8 mouse cellular contexts compared by ENCODE assay signal in the genomic region with DNA sequence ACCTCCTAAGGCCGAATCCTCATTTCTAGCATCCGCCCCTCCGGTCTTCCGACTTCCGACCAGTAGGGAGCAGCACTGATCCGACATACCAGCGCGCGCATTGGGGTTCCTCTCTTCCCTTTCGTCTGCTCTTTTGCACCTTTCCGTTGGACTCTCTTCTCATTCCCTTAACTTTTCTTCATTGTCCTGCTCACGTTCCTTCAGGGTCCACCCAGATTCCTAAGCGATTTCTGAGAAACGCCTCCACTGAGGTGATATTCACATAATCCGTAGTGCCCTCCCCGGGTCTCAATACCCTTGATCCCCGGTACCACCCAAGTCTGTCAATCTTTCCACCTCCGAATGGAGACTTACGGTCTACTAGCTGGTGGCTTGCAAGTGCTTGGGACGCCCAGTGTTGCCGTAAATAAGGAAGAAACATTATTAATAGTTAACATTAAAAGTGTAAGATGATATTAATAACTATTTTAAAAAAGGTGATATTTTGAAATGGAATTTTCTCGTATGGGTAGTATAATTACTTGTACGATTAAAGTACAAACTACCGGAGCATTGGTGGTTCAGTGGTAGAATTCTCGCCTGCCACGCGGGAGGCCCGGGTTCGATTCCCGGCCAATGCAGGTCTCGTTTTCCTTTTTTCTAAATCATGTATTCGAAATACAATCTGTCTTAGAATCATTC. TPM values are rescaled to one million over a fixed set of nuclear protein-coding genes. Genes with fewer than 3 reads are reported as not detected.
DNase-seq lines count a peak whose midpoint lies in the region; ATAC-seq and TF ChIP-seq lines count a peak whose summit lies in the region.

No protein-coding gene starts in this region.

- no peaks in the 10 kb centered on the region for H3K36me3 ChIP-seq in CH12.LX (replicated peaks in 1 of 2; ENCODE audit: control insufficient read depth in 1 of 2, insufficient read depth in 1 of 2, low read length in 1 of 2)
- H3K36me3 ChIP-seq in forebrain, embryonic 12.5 days (replicated peaks) = no peaks in the 10 kb centered on the region
- no peaks in the 10 kb centered on the region for H3K36me3 ChIP-seq in heart, postnatal 0 days (replicated peaks; ENCODE audit: control insufficient read depth, insufficient read depth, low read length)
- H3K36me3 ChIP-seq in liver, embryonic 14.5 days (replicated peaks; ENCODE audit: control insufficient read depth, insufficient read depth, low read depth) = no peaks in the 10 kb centered on the region
- H3K36me3 ChIP-seq in stomach, embryonic 15.5 days = no peaks in the 10 kb centered on the region

- TF ChIP-seq EP300 in CH12.LX (IDR thresholded peaks at IDR 0.05; ENCODE audit: low read length) = no peak
- TF ChIP-seq EP300 in heart, postnatal 0 days (IDR thresholded peaks at IDR 0.05; ENCODE audit: low read depth) = 0 out of 2 replicates have a peak, but pooled peaks have one; percentile 51
- 0 out of 2 replicates have a peak, but pooled peaks have one; percentile 24 for TF ChIP-seq EP300 in liver, embryonic 14.5 days (IDR thresholded peaks at IDR 0.05; ENCODE audit: low read depth)

- TF ChIP-seq RAD21 in CH12.LX (IDR thresholded peaks at IDR 0.05; ENCODE audit: low read depth, low read length) = peak; percentile 27

- dilution Hi-C loops in CH12.LX (cut with MboI; ENCODE audit: extremely low pct_ligation_motif_present, extremely low pct_unique_long_range_greater_than_20kb, low sequenced_read_pairs) = no loop called here

- WGBS in forebrain, embryonic 12.5 days = under 1% methylated on average over 32 of the region's 32 CpGs
- under 1% methylated on average over 32 of the region's 32 CpGs for WGBS in heart, postnatal 0 days
- WGBS in liver, embryonic 14.5 days (ENCODE audit: insufficient replicate concordance) = under 1% methylated on average over 32 of the region's 32 CpGs
- WGBS in stomach, embryonic 15.5 days = 0% methylated on average over 32 of the region's 32 CpGs

- peak; percentile 75 for ATAC-seq in forebrain, embryonic 12.5 days (ENCODE audit: low FRiP score)
- ATAC-seq in heart, postnatal 0 days (ENCODE audit: insufficient read depth, low read depth) = peak; percentile 84
- peak; percentile 79 for ATAC-seq in liver, embryonic 14.5 days (ENCODE audit: insufficient read depth)
- peak; percentile 68 for ATAC-seq in stomach, embryonic 15.5 days (ENCODE audit: insufficient read depth, low FRiP score, low read depth)

- H3K9ac ChIP-seq in CH12.LX (ENCODE audit: insufficient read depth, low read depth) = peak overlapping the region; percentile 89
- peak overlapping the region; percentile 53; the same call in 1 of the 2 replicates for H3K9ac ChIP-seq in forebrain, embryonic 12.5 days
- peak overlapping the region; percentile 53 for H3K9ac ChIP-seq in heart, postnatal 0 days (replicated peaks; ENCODE audit: low read depth, low read length)
- peak overlapping the region; percentile 85 for H3K9ac ChIP-seq in liver, embryonic 14.5 days (replicated peaks)
- H3K9ac ChIP-seq in stomach, embryonic 15.5 days = no peak overlapping the region

- peak; percentile 19 to 76; a peak in 3 of 4 replicates for TF ChIP-seq CTCF in CH12.LX (conservative IDR thresholded peaks at IDR 0.05 in 1 of 2, IDR thresholded peaks at IDR 0.05 in 1 of 2; ENCODE audit: low read depth in 2 of 2, low read length in 2 of 2)
- TF ChIP-seq CTCF in heart, postnatal 0 days (IDR thresholded peaks at IDR 0.05; ENCODE audit: low read depth) = peak; percentile 90
- TF ChIP-seq CTCF in liver, embryonic 14.5 days (IDR thresholded peaks at IDR 0.05; ENCODE audit: low read depth) = peak; percentile 94

- H3K79me2 ChIP-seq in CH12.LX (replicated peaks; ENCODE audit: control insufficient read depth, extremely low read depth, insufficient read depth, poor library complexity, severe bottlenecking) = no peaks in the 10 kb centered on the region

- peak; percentile 89 for DNase-seq in CH12.LX (ENCODE audit: extremely low read depth)
- DNase-seq in c-Kit-positive CD71-positive TER-119-positive erythroid progenitor cells, embryonic 14.5 days (ENCODE audit: low spot score) = peak; percentile 90
- DNase-seq in heart, postnatal 0 days (ENCODE audit: low spot score) = peak; percentile 90
- DNase-seq in kidney, postnatal 36 days = peak; percentile 87 to 93
- DNase-seq in liver, embryonic 14.5 days (ENCODE audit: low read depth in 3 of 3, low spot score in 3 of 3) = peak; percentile 78 to 82 (median 79)
- peak; percentile 87 for DNase-seq in neural tube, embryonic 10.5 days (ENCODE audit: extremely low spot score, low spot score)

- H3K4me3 ChIP-seq in CH12.LX (replicated peaks in 1 of 3; ENCODE audit: low read depth in 2 of 3, low read length in 2 of 3, poor library complexity in 1 of 3) = peak overlapping the region; percentile 70 to 87 (median 82)
- peak overlapping the region; percentile 55 for H3K4me3 ChIP-seq in forebrain, embryonic 12.5 days (replicated peaks)
- peak overlapping the region; percentile 63 for H3K4me3 ChIP-seq in heart, postnatal 0 days (ENCODE audit: low read depth, low read length)
- H3K4me3 ChIP-seq in liver, embryonic 14.5 days (ENCODE audit: insufficient read depth in 1 of 2, low read depth in 2 of 2, low read length in 2 of 2) = peak overlapping the region; percentile 77 to 97
- peak overlapping the region; percentile 72 for H3K4me3 ChIP-seq in stomach, embryonic 15.5 days (replicated peaks)

- H3K27ac ChIP-seq in CH12.LX (ENCODE audit: insufficient read depth, low read depth) = peak overlapping the region; percentile 27; the same call in 1 of the 2 replicates
- peak overlapping the region; percentile 81 for H3K27ac ChIP-seq in forebrain, embryonic 12.5 days
- peak overlapping the region; percentile 86 for H3K27ac ChIP-seq in heart, postnatal 0 days (ENCODE audit: low read depth)
- H3K27ac ChIP-seq in liver, embryonic 14.5 days = peak overlapping the region; percentile 75
- H3K27ac ChIP-seq in stomach, embryonic 15.5 days = peak overlapping the region; percentile 89

- peaks cover 3% of the 10 kb centered on the region for H3K27me3 ChIP-seq in CH12.LX (replicated peaks)
- no peaks in the 10 kb centered on the region for H3K27me3 ChIP-seq in forebrain, embryonic 12.5 days
- no peaks in the 10 kb centered on the region for H3K27me3 ChIP-seq in heart, postnatal 0 days (ENCODE audit: control insufficient read depth, insufficient read depth, low read length)
- no peaks in the 10 kb centered on the region for H3K27me3 ChIP-seq in liver, embryonic 14.5 days (ENCODE audit: control insufficient read depth, insufficient read depth, low read length)
- no peaks in the 10 kb centered on the region for H3K27me3 ChIP-seq in stomach, embryonic 15.5 days (replicated peaks)

- H3K4me2 ChIP-seq in CH12.LX (ENCODE audit: insufficient read depth, low read depth, poor library complexity, severe bottlenecking) = no peak overlapping the region
- H3K4me2 ChIP-seq in forebrain, embryonic 12.5 days = peak overlapping the region; percentile 45
- H3K4me2 ChIP-seq in heart, postnatal 0 days (ENCODE audit: low read depth, low read length) = peak overlapping the region; percentile 49
- peak overlapping the region; percentile 73 for H3K4me2 ChIP-seq in liver, embryonic 14.5 days (ENCODE audit: low read depth)
- peak overlapping the region; percentile 40 for H3K4me2 ChIP-seq in stomach, embryonic 15.5 days

- peak; percentile 57 for TF ChIP-seq POLR2A in CH12.LX (IDR thresholded peaks at IDR 0.05; ENCODE audit: low read depth, low read length)

- H3K4me1 ChIP-seq in CH12.LX (ENCODE audit: control insufficient read depth in 1 of 2, insufficient read depth in 2 of 2) = peaks cover 8 to 16% of the 10 kb centered on the region in 2 experiments; a peak in 3 of 4 replicates
- H3K4me1 ChIP-seq in forebrain, embryonic 12.5 days = peaks cover 10% of the 10 kb centered on the region
- peaks cover 10% of the 10 kb centered on the region for H3K4me1 ChIP-seq in heart, postnatal 0 days (ENCODE audit: control insufficient read depth, insufficient read depth)
- peaks cover 9 to 16% of the 10 kb centered on the region in 2 experiments for H3K4me1 ChIP-seq in liver, embryonic 14.5 days (replicated peaks; ENCODE audit: control insufficient read depth in 2 of 2, insufficient read depth in 2 of 2, low read length in 1 of 2)
- peaks cover 4% of the 10 kb centered on the region for H3K4me1 ChIP-seq in stomach, embryonic 15.5 days

- H3K9me3 ChIP-seq in CH12.LX (replicated peaks; ENCODE audit: low read length) = no peaks in the 10 kb centered on the region
- H3K9me3 ChIP-seq in forebrain, embryonic 12.5 days = no peaks in the 10 kb centered on the region
- no peaks in the 10 kb centered on the region for H3K9me3 ChIP-seq in heart, postnatal 0 days (replicated peaks; ENCODE audit: control insufficient read depth, low read length)
- no peaks in the 10 kb centered on the region for H3K9me3 ChIP-seq in liver, embryonic 14.5 days (ENCODE audit: control insufficient read depth, low read length)
- H3K9me3 ChIP-seq in stomach, embryonic 15.5 days = no peaks in the 10 kb centered on the region

- in situ Hi-C loops in CH12.LX (cut with MboI; ENCODE audit: low pct_ligation_motif_present, low pct_unique_long_range_greater_than_20kb, low sequenced_read_pairs) = loop anchor here (25.0 kb wide), 2 partner anchors 227 to 323 kb away; partner anchors contain the start of gene Zfp184

RNA-seq across cellular contexts. Expression of gene Hist1h2bl, which starts 5.8 kb away (rescaled TPM):
- total RNA-seq in CH12.LX (2012; rRNA removed) = 897 and 953 TPM in 2 replicates
- 16.0 and 18.1 TPM in 2 replicates for total RNA-seq in CH12.LX (2014; rRNA removed)
- 1.7 and 3.8 TPM in 2 replicates for polyA plus RNA-seq in CH12.LX (2012; ENCODE audit: insufficient read length, low read depth)
- 4.8 TPM in 1 of 2 replicates, not detected in the other for polyA plus RNA-seq in forebrain, embryonic 12.5 days (2016; fragmentation: Nextera tagmentation; extraction: Ambion mirVana)
- 431 and 666 TPM in 2 replicates for total RNA-seq in heart, postnatal 0 days (2014; rRNA removed; ENCODE audit: low replicate concordance)
- polyA plus RNA-seq in heart, postnatal 0 days (2015; fragmentation: Nextera tagmentation; extraction: Ambion mirVana) = 0.55 and 0.98 TPM in 2 replicates
- 16.0 and 24.7 TPM in 2 replicates for polyA plus RNA-seq in liver, embryonic 14.5 days (2012; rRNA removed)
- polyA plus RNA-seq in liver, embryonic 14.5 days (2014; fragmentation: Nextera tagmentation; extraction: Ambion mirVana) = 2.2 and 4.8 TPM in 2 replicates
- polyA plus RNA-seq in stomach, embryonic 15.5 days (2015; fragmentation: Nextera tagmentation; extraction: Ambion mirVana) = 1.4 and 4.4 TPM in 2 replicates

RNA-seq across cellular contexts. Expression of gene Hist1h2ai, which starts 6.1 kb away (rescaled TPM):
- total RNA-seq in CH12.LX (2012; rRNA removed) (839 and 880 TPM in 2 replicates), CH12.LX (2014; rRNA removed) (3.9 and 6.3 TPM in 2 replicates)
- polyA plus RNA-seq in CH12.LX (2012; ENCODE audit: insufficient read length, low read depth) = not detected in 2 replicates
- 18.4 and 22.2 TPM in 2 replicates for polyA plus RNA-seq in forebrain, embryonic 12.5 days (2016; fragmentation: Nextera tagmentation; extraction: Ambion mirVana)
- total RNA-seq in heart, postnatal 0 days (2014; rRNA removed; ENCODE audit: low replicate concordance) = 828 and 1,538 TPM in 2 replicates
- 3.6 and 4.3 TPM in 2 replicates for polyA plus RNA-seq in heart, postnatal 0 days (2015; fragmentation: Nextera tagmentation; extraction: Ambion mirVana)
- polyA plus RNA-seq in liver, embryonic 14.5 days (2012; rRNA removed) = 6.9 and 22.2 TPM in 2 replicates
- polyA plus RNA-seq in liver, embryonic 14.5 days (2014; fragmentation: Nextera tagmentation; extraction: Ambion mirVana) = 15.0 and 22.5 TPM in 2 replicates
- polyA plus RNA-seq in stomach, embryonic 15.5 days (2015; fragmentation: Nextera tagmentation; extraction: Ambion mirVana) = 25.1 TPM in 2 replicates

RNA-seq across cellular contexts. Expression of gene Hist1h3h, which starts 7.3 kb away (rescaled TPM):
- total RNA-seq in CH12.LX (2012; rRNA removed) (1,605 and 1,657 TPM in 2 replicates), CH12.LX (2014; rRNA removed) (18.2 and 21.7 TPM in 2 replicates)
- polyA plus RNA-seq in CH12.LX (2012; ENCODE audit: insufficient read length, low read depth) = 9.5 and 18.6 TPM in 2 replicates
- polyA plus RNA-seq in forebrain, embryonic 12.5 days (2016; fragmentation: Nextera tagmentation; extraction: Ambion mirVana) = 13.8 and 14.8 TPM in 2 replicates
- 1,332 and 1,437 TPM in 2 replicates for total RNA-seq in heart, postnatal 0 days (2014; rRNA removed; ENCODE audit: low replicate concordance)
- 1.8 TPM in 1 of 2 replicates, not detected in the other for polyA plus RNA-seq in heart, postnatal 0 days (2015; fragmentation: Nextera tagmentation; extraction: Ambion mirVana)
- polyA plus RNA-seq in liver, embryonic 14.5 days (2012; rRNA removed) = 31.3 and 51.5 TPM in 2 replicates
- polyA plus RNA-seq in liver, embryonic 14.5 days (2014; fragmentation: Nextera tagmentation; extraction: Ambion mirVana) = 4.7 and 7.9 TPM in 2 replicates
- 4.7 and 6.3 TPM in 2 replicates for polyA plus RNA-seq in stomach, embryonic 15.5 days (2015; fragmentation: Nextera tagmentation; extraction: Ambion mirVana)

RNA-seq across cellular contexts. Expression of gene Hist1h2bm, which starts 11.7 kb away (rescaled TPM):
- total RNA-seq in CH12.LX (2012; rRNA removed) = 1,752 and 1,804 TPM in 2 replicates
- total RNA-seq in CH12.LX (2014; rRNA removed) = 25.7 and 36.0 TPM in 2 replicates
- 0.87 TPM in 1 of 2 replicates, not detected in the other for polyA plus RNA-seq in CH12.LX (2012; ENCODE audit: insufficient read length, low read depth)
- polyA plus RNA-seq in forebrain, embryonic 12.5 days (2016; fragmentation: Nextera tagmentation; extraction: Ambion mirVana) = 5.8 and 5.9 TPM in 2 replicates
- total RNA-seq in heart, postnatal 0 days (2014; rRNA removed; ENCODE audit: low replicate concordance) = 1,438 and 1,618 TPM in 2 replicates
- polyA plus RNA-seq in heart, postnatal 0 days (2015; fragmentation: Nextera tagmentation; extraction: Ambion mirVana) = 0.60 and 0.90 TPM in 2 replicates
- polyA plus RNA-seq in liver, embryonic 14.5 days (2012; rRNA removed) = 18.2 and 36.3 TPM in 2 replicates
- polyA plus RNA-seq in liver, embryonic 14.5 days (2014; fragmentation: Nextera tagmentation; extraction: Ambion mirVana) = 4.0 and 5.0 TPM in 2 replicates
- 2.5 and 3.3 TPM in 2 replicates for polyA plus RNA-seq in stomach, embryonic 15.5 days (2015; fragmentation: Nextera tagmentation; extraction: Ambion mirVana)

RNA-seq across cellular contexts. Expression of gene Olfr1359, which starts 12.3 kb away (rescaled TPM):
- total RNA-seq in CH12.LX (2012; rRNA removed) (not detected in 2 replicates), CH12.LX (2014; rRNA removed) (not detected in 2 replicates)
- not detected in 2 replicates for polyA plus RNA-seq in CH12.LX (2012; ENCODE audit: insufficient read length, low read depth)
- not detected in 2 replicates for polyA plus RNA-seq in forebrain, embryonic 12.5 days (2016; fragmentation: Nextera tagmentation; extraction: Ambion mirVana)
- total RNA-seq in heart, postnatal 0 days (2014; rRNA removed; ENCODE audit: low replicate concordance) = not detected in 2 replicates
- polyA plus RNA-seq in heart, postnatal 0 days (2015; fragmentation: Nextera tagmentation; extraction: Ambion mirVana) = not detected in 2 replicates
- polyA plus RNA-seq in liver, embryonic 14.5 days (2012; rRNA removed) = not detected in 2 replicates
- polyA plus RNA-seq in liver, embryonic 14.5 days (2014; fragmentation: Nextera tagmentation; extraction: Ambion mirVana) = not detected in 2 replicates
- polyA plus RNA-seq in stomach, embryonic 15.5 days (2015; fragmentation: Nextera tagmentation; extraction: Ambion mirVana) = not detected in 2 replicates

Comparison
In these comparisons a context has a peak if more than half of its experiments do, and no peak if none do; other contexts are left out.
1. Peak in every context shown above with its lines: DNase-seq, ATAC-seq, H3K4me3 ChIP-seq and H3K27ac ChIP-seq.
2. H3K27ac ChIP-seq: peak in every context shown above with its lines; median percentile 89 in stomach, embryonic 15.5 days; 86 in heart, postnatal 0 days; 81 in forebrain, embryonic 12.5 days; 75 in liver, embryonic 14.5 days; 27 in CH12.LX.